Mouse (Mus musculus): ENCODE measurements around the gene D430041D05Rik. TPM values are rescaled to one million over a fixed set of nuclear protein-coding genes. Genes with fewer than 3 reads are reported as not detected.

Gene D430041D05Rik
- polyA plus RNA-seq, 1 experiment from 2014 or later, result 0.22 TPM

- no peak overlapping the region for H3K27ac ChIP-seq (ENCODE audit: low read length)
- no peak overlapping the region for H3K4me3 ChIP-seq (ENCODE audit: low read depth, low read length)
- no peak overlapping the region for H3K4me2 ChIP-seq (replicated peaks; ENCODE audit: low read depth, low read length)
- H3K9me3 ChIP-seq (ENCODE audit: control insufficient read depth, low read depth, low read length), result no peaks in the 10 kb centered on the region
- no peaks in the 10 kb centered on the region for H3K27me3 ChIP-seq (ENCODE audit: control insufficient read depth, insufficient read depth, low read length)
- no peak overlapping the region for H3K9ac ChIP-seq (replicated peaks; ENCODE audit: low read depth, low read length)
- no peak for ATAC-seq (ENCODE audit: insufficient number of reproducible peaks, insufficient read depth, low FRiP score, low read depth)
- no peaks in the 10 kb centered on the region for H3K36me3 ChIP-seq (ENCODE audit: control insufficient read depth, insufficient read depth, low read length)
- 86% methylated on average over 4 of the region's 4 CpGs for WGBS
- H3K4me1 ChIP-seq (ENCODE audit: control insufficient read depth, insufficient read depth, low read length), result no peaks in the 10 kb centered on the region
Observed at GRCm38 (mm10) chr2:104153345-104153744, 257.5 kb downstream of the D430041D05Rik start.

DNA sequence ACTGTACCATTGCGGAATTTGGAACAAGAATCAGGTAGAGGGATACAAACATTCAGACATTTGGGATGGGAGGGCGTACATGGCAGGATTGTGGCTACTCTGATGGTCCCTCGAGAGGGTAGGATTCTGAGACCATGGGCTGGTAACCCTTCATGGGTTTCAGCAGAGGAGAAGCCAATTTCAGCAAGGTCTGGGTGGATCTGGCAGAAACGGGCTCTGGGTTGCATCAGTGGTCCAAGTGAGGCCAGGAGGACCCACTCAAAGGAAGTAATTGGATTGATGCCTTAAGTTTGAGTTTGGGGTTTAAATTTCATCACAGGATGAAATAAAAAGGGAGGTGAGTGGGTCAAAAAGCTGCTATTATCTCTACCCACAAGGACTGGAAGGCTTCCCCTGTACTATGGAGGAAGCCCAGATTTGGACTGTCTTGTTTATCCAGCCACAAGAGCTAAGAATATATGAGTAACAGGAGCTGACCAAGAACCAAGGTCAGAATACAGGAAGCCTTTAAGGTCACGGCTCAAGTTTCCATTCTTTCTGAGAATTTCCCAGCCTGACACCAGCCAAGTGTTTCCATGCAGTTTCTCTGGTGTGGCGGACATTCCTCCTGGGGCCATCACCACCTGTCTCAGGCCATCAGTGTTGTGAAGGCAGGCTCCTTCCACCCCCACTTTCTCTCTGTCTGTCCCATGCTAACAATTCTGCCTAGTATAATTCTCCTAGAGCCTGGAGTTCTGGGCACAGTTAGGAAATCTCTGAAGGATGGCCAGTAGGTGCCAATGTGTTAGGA lies 260.0 kb downstream of the D430041D05Rik start:
- Histone ChIP-seq H3K4me3 (ENCODE audit: low read depth, low read length) (no peak overlapping the region), H3K36me3 (ENCODE audit: control insufficient read depth, insufficient read depth, low read length) (no peaks in the 10 kb centered on the region), H3K9me3 (ENCODE audit: control insufficient read depth, low read depth, low read length) (no peaks in the 10 kb centered on the region), H3K27me3 (ENCODE audit: control insufficient read depth, insufficient read depth, low read length) (no peaks in the 10 kb centered on the region), H3K27ac (ENCODE audit: low read length) (no peak overlapping the region), H3K4me1 (ENCODE audit: control insufficient read depth, insufficient read depth, low read length) (no peaks in the 10 kb centered on the region), H3K9ac (replicated peaks; ENCODE audit: low read depth, low read length) (no peak overlapping the region), H3K4me2 (replicated peaks; ENCODE audit: low read depth, low read length) (no peak overlapping the region)
- WGBS, result 84% methylated on average over 6 of the region's 6 CpGs
- ATAC-seq (ENCODE audit: insufficient number of reproducible peaks, insufficient read depth, low FRiP score, low read depth), result no peak

DNA sequence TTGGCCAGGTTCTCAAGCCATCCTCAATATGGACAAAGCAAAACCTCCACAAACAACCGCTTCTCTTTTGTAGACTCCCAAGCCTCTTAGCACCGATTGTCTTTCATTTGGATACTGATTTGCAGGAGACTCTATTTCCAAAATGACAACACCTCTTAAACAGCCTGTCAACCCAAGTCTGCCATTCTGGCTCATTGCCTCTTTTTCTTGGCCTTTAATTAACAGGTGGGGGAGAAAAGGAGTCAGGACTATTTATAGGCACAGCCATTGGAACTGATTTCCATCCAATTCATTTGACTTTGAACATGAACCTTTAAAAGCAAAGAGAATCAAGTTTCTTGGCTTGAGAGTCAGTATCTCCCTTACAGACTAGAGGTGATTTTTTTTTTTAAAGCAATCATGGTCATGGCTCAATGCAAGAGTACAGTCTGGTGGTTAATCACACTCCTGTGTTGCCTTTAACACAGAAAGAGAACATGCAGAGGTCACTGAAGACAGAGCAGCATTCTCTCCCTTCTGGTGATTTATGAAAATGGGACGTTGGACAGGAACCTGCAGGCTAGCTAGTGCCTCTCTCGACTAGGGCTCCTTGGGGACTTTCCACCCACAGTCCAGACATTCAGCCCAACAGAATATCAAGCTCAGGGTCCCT lies 262.8 kb downstream of the D430041D05Rik start:
- no peak overlapping the region for H3K4me2 ChIP-seq (replicated peaks; ENCODE audit: low read depth, low read length)
- H3K4me3 ChIP-seq (ENCODE audit: low read depth, low read length), result no peak overlapping the region
- no peaks in the 10 kb centered on the region for H3K9me3 ChIP-seq (ENCODE audit: control insufficient read depth, low read depth, low read length)
- H3K4me1 ChIP-seq (ENCODE audit: control insufficient read depth, insufficient read depth, low read length), result no peaks in the 10 kb centered on the region
- ATAC-seq (ENCODE audit: insufficient number of reproducible peaks, insufficient read depth, low FRiP score, low read depth), result no peak
- no peaks in the 10 kb centered on the region for H3K27me3 ChIP-seq (ENCODE audit: control insufficient read depth, insufficient read depth, low read length)
- no peak overlapping the region for H3K27ac ChIP-seq (ENCODE audit: low read length)
- 70% methylated on average over 4 of the region's 4 CpGs for WGBS
- H3K9ac ChIP-seq (replicated peaks; ENCODE audit: low read depth, low read length), result no peak overlapping the region
- no peaks in the 10 kb centered on the region for H3K36me3 ChIP-seq (ENCODE audit: control insufficient read depth, insufficient read depth, low read length)

DNA sequence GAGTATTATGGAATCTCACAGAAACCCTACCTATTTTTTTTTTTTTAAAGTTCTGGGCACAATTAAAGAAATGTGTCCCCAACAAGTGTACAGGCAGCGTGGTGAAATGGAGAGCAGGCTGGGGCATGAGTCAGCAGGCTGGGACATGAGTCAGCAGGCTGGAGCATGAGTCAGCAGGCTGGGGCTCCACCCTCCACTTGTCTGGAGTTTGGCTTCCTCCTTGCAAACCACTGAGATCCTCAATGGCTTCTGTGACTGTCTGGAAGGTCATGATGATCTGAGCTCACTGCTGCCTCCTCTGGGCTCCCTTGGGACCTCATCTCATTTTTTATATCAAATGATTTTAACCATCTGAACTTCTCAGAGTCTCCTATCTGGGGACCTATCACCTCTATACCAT lies 264.8 kb downstream of the D430041D05Rik start:
- H3K4me2 ChIP-seq (replicated peaks; ENCODE audit: low read depth, low read length), result no peak overlapping the region
- H3K27me3 ChIP-seq (ENCODE audit: control insufficient read depth, insufficient read depth, low read length), result no peaks in the 10 kb centered on the region
- no peak overlapping the region for H3K27ac ChIP-seq (ENCODE audit: low read length)
- WGBS, result 73% methylated on average over 1 of the region's 1 CpGs
- no peak overlapping the region for H3K4me3 ChIP-seq (ENCODE audit: low read depth, low read length)
- no peaks in the 10 kb centered on the region for H3K4me1 ChIP-seq (ENCODE audit: control insufficient read depth, insufficient read depth, low read length)
- H3K9ac ChIP-seq (replicated peaks; ENCODE audit: low read depth, low read length), result no peak overlapping the region
- H3K36me3 ChIP-seq (ENCODE audit: control insufficient read depth, insufficient read depth, low read length), result no peaks in the 10 kb centered on the region
- ATAC-seq (ENCODE audit: insufficient number of reproducible peaks, insufficient read depth, low FRiP score, low read depth), result no peak
- H3K9me3 ChIP-seq (ENCODE audit: control insufficient read depth, low read depth, low read length), result no peaks in the 10 kb centered on the region

DNA sequence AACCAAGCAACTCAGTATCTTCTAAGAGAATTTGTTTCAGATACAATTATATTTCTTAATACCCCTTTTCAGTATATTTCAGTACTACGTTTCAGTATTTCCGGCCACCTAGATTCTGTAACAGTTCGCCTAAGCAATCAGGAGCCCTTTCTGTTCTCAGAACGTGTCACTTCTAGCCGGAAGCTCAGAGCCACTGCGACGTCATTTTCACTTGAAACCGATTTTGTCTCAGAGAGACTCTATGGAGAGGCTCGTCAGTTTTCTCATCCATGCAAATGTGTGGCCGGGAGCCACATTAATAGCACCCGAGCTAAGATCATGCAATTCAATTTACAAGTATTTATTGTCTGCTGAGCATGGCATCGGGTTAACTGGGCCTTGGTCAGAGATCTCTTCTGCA lies 266.8 kb downstream of the D430041D05Rik start:
- ATAC-seq (ENCODE audit: insufficient number of reproducible peaks, insufficient read depth, low FRiP score, low read depth), result no peak
- 87% methylated on average over 12 of the region's 12 CpGs for WGBS
- H3K9me3 ChIP-seq (ENCODE audit: control insufficient read depth, low read depth, low read length), result no peaks in the 10 kb centered on the region
- no peak overlapping the region for H3K4me2 ChIP-seq (replicated peaks; ENCODE audit: low read depth, low read length)
- H3K4me3 ChIP-seq (ENCODE audit: low read depth, low read length), result no peak overlapping the region
- H3K4me1 ChIP-seq (ENCODE audit: control insufficient read depth, insufficient read depth, low read length), result no peaks in the 10 kb centered on the region
- H3K27ac ChIP-seq (ENCODE audit: low read length), result no peak overlapping the region
- no peak overlapping the region for H3K9ac ChIP-seq (replicated peaks; ENCODE audit: low read depth, low read length)
- no peaks in the 10 kb centered on the region for H3K27me3 ChIP-seq (ENCODE audit: control insufficient read depth, insufficient read depth, low read length)
- H3K36me3 ChIP-seq (ENCODE audit: control insufficient read depth, insufficient read depth, low read length), result no peaks in the 10 kb centered on the region

GRCm38 (mm10) chr2:104142140-104142539 lies 268.7 kb downstream of the D430041D05Rik start:
- no peak for ATAC-seq (ENCODE audit: insufficient number of reproducible peaks, insufficient read depth, low FRiP score, low read depth)
- H3K4me1 ChIP-seq (ENCODE audit: control insufficient read depth, insufficient read depth, low read length), result no peaks in the 10 kb centered on the region
- WGBS, result 91% methylated on average over 8 of the region's 8 CpGs

GRCm38 (mm10) chr2:104135920-104136319 lies 274.9 kb downstream of the D430041D05Rik start:
- H3K4me3 ChIP-seq (ENCODE audit: low read depth, low read length), result no peak overlapping the region
- no peaks in the 10 kb centered on the region for H3K27me3 ChIP-seq (ENCODE audit: control insufficient read depth, insufficient read depth, low read length)
- ATAC-seq (ENCODE audit: insufficient number of reproducible peaks, insufficient read depth, low FRiP score, low read depth), result no peak; the same call in 1 of the 2 replicates
- H3K4me2 ChIP-seq (replicated peaks; ENCODE audit: low read depth, low read length), result no peak overlapping the region
- no peak overlapping the region for H3K27ac ChIP-seq (ENCODE audit: low read length)
- 59% methylated on average over 2 of the region's 2 CpGs for WGBS
- H3K9ac ChIP-seq (replicated peaks; ENCODE audit: low read depth, low read length), result no peak overlapping the region
- no peaks in the 10 kb centered on the region for H3K4me1 ChIP-seq (ENCODE audit: control insufficient read depth, insufficient read depth, low read length)
- H3K9me3 ChIP-seq (ENCODE audit: control insufficient read depth, low read depth, low read length), result no peaks in the 10 kb centered on the region
- H3K36me3 ChIP-seq (ENCODE audit: control insufficient read depth, insufficient read depth, low read length), result no peaks in the 10 kb centered on the region

More at GRCm38 (mm10) chr2:104142140-104142539, 268.7 kb downstream of the D430041D05Rik start:
- Histone ChIP-seq H3K27ac (ENCODE audit: low read length) (no peak overlapping the region), H3K9ac (replicated peaks; ENCODE audit: low read depth, low read length) (no peak overlapping the region), H3K9me3 (ENCODE audit: control insufficient read depth, low read depth, low read length) (no peaks in the 10 kb centered on the region), H3K36me3 (ENCODE audit: control insufficient read depth, insufficient read depth, low read length) (no peaks in the 10 kb centered on the region), H3K4me3 (ENCODE audit: low read depth, low read length) (no peak overlapping the region), H3K27me3 (ENCODE audit: control insufficient read depth, insufficient read depth, low read length) (no peaks in the 10 kb centered on the region), H3K4me2 (replicated peaks; ENCODE audit: low read depth, low read length) (no peak overlapping the region)

GRCm38 (mm10) chr2:104134150-104135056 lies 276.4 kb downstream of the D430041D05Rik start:
- 0 out of 2 replicates have a peak, but pooled peaks cover 3% of the 10 kb centered on the region for H3K4me1 ChIP-seq (ENCODE audit: control insufficient read depth, insufficient read depth, low read length)
- ATAC-seq (ENCODE audit: insufficient number of reproducible peaks, insufficient read depth, low FRiP score, low read depth), result peak; percentile 39; the same call in 1 of the 2 replicates
- H3K4me3 ChIP-seq (ENCODE audit: low read depth, low read length), result no peak overlapping the region
- no peaks in the 10 kb centered on the region for H3K9me3 ChIP-seq (ENCODE audit: control insufficient read depth, low read depth, low read length)
- 46% methylated on average over 8 of the region's 8 CpGs for WGBS
- no peaks in the 10 kb centered on the region for H3K36me3 ChIP-seq (ENCODE audit: control insufficient read depth, insufficient read depth, low read length)
- no peak overlapping the region for H3K9ac ChIP-seq (replicated peaks; ENCODE audit: low read depth, low read length)
- H3K4me2 ChIP-seq (replicated peaks; ENCODE audit: low read depth, low read length), result no peak overlapping the region
- no peaks in the 10 kb centered on the region for H3K27me3 ChIP-seq (ENCODE audit: control insufficient read depth, insufficient read depth, low read length)
- H3K27ac ChIP-seq (ENCODE audit: low read length), result no peak overlapping the region

All from stomach, embryonic 14.5 days (tissue).